Comparison of ENCODE assay signal across 8 mouse cellular contexts in the genomic region with DNA sequence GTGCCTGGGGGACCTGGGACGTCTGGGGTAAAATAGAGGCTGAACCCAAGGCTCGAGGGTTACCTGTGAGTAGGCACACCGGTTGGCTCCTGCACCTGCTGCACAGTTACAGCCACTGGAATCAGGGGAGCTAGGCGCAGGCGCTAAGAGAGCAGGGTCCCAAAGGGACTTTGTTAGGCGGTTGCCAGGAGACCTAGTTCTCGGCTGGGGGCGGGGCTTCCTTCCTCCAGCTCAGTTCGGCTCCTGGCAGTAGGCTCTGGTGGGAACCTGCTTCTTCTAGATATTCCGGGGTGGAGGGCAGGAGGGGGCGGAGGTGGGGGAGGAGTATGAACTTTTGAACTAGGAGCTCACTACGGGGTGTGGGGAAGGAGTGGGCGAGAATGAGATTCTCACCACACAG. TPM values are rescaled to one million over a fixed set of nuclear protein-coding genes. Genes with fewer than 3 reads are reported as not detected.
DNase-seq lines count a peak whose midpoint lies in the region; ATAC-seq lines count a peak whose summit lies in the region.

No protein-coding gene starts in this region.

- no peaks in the 10 kb centered on the region for H3K27me3 ChIP-seq in splenic B cell, adult 2 months (ENCODE audit: control insufficient read depth, insufficient read depth, low read length, poor library complexity, severe bottlenecking)

- no peaks in the 10 kb centered on the region for H3K36me3 ChIP-seq in splenic B cell, adult 2 months (ENCODE audit: control insufficient read depth, insufficient read depth, low read length, poor library complexity, severe bottlenecking)

- peak; percentile 37 for DNase-seq in adrenal gland, postnatal 25 days
- DNase-seq in adrenal gland, postnatal 4 days (ENCODE audit: low spot score in 2 of 2): no peak
- peak; percentile 96 for DNase-seq in ZHBTc4 (ENCODE audit: low read depth, low spot score)
- DNase-seq in heart, adult 8-10 months (ENCODE audit: low spot score): peak; percentile 38
- DNase-seq in kidney, adult 9 months: peak; percentile 34
- peak; percentile 26 for DNase-seq in splenic B cell, adult 2 months (ENCODE audit: low read depth, low spot score)
- DNase-seq in layer of hippocampus, adult 9-10 months (ENCODE audit: low spot score): no peak

- peak; percentile 82 for ATAC-seq in megakaryocyte progenitor cell, adult 5-6 weeks (replicated peaks; ENCODE audit: poor library complexity)

RNA-seq across cellular contexts. Expression of a gene that starts 8.0 kb away (rescaled TPM):
- 0.67 and 0.71 TPM in 2 replicates for total RNA-seq in adrenal gland, postnatal 25 days (2021)
- total RNA-seq in adrenal gland, postnatal 4 days (2021): 1 to 10 TPM; 2.0 to 2.1 TPM
- 1 to 10 TPM in 3 of 4 experiments, under 1 TPM in 1; 0.53 to 1.2 (median 1.1) TPM for total RNA-seq in heart, adult 8-10 months (2022)
- total RNA-seq in megakaryocyte progenitor cell, adult 5-6 weeks (2015): 0.64 and 1.0 TPM in 2 replicates
- 2.1 TPM in 2 replicates for total RNA-seq in megakaryocyte progenitor cell, adult 5-6 weeks (2017)

RNA-seq across cellular contexts. Expression of a gene that starts 50.6 kb away (rescaled TPM):
- 8.0 and 9.8 TPM in 2 replicates for total RNA-seq in adrenal gland, postnatal 25 days (2021)
- total RNA-seq in adrenal gland, postnatal 4 days (2021): 1 to 10 TPM; 9.4 TPM
- 1 to 10 TPM; 2.2 to 3.0 (median 2.7) TPM for total RNA-seq in heart, adult 8-10 months (2022)
- 12.4 and 17.0 TPM in 2 replicates for total RNA-seq in megakaryocyte progenitor cell, adult 5-6 weeks (2015)
- total RNA-seq in megakaryocyte progenitor cell, adult 5-6 weeks (2017): 24.1 and 25.7 TPM in 2 replicates

RNA-seq across cellular contexts. Expression of a gene that starts 55.2 kb away (rescaled TPM):
- total RNA-seq in adrenal gland, postnatal 25 days (2021): not detected in 2 replicates
- 1 to 10 TPM; 1.0 to 1.1 TPM for total RNA-seq in adrenal gland, postnatal 4 days (2021)
- total RNA-seq in heart, adult 8-10 months (2022): 1 to 10 TPM in 3 of 4 experiments, under 1 TPM in 1; 0.81 to 3.6 (median 1.6) TPM
- 1.9 and 2.2 TPM in 2 replicates for total RNA-seq in megakaryocyte progenitor cell, adult 5-6 weeks (2015)
- total RNA-seq in megakaryocyte progenitor cell, adult 5-6 weeks (2017): 0.81 and 2.3 TPM in 2 replicates

Comparison
In these comparisons a context has a peak if more than half of its experiments do, and no peak if none do; other contexts are left out.
1. DNase-seq: peak in adrenal gland, postnatal 25 days (single experiment), ZHBTc4 (single experiment), heart, adult 8-10 months (single experiment), kidney, adult 9 months (single experiment) and splenic B cell, adult 2 months (single experiment); none in adrenal gland, postnatal 4 days (0 of 2) and layer of hippocampus, adult 9-10 months (single experiment).